Mouse (Mus musculus): ENCODE data around the gene Ddx54. TPM values are rescaled to one million over a fixed set of nuclear protein-coding genes. Genes with fewer than 3 reads are reported as not detected.

The Ddx54 gene
- polyA plus RNA-seq, 1 experiment from 2014 or later: 17.9 TPM

GRCm38 (mm10) chr5:120674229-120675145 lies 61.9 kb downstream of the Ddx54 start:
- H3K27me3 ChIP-seq (ENCODE audit: control insufficient read depth, insufficient read depth, low read length): peaks cover 7% of the 10 kb centered on the region; the same call in 1 of the 2 replicates
- no peak overlapping the region for H3K27ac ChIP-seq (replicated peaks in 1 of 2; ENCODE audit: control insufficient read depth in 1 of 2, insufficient read depth in 1 of 2, low read depth in 2 of 2, low read length in 2 of 2)
- no peaks in the 10 kb centered on the region for H3K9me3 ChIP-seq (ENCODE audit: control insufficient read depth, low read length)
- H3K9ac ChIP-seq (ENCODE audit: low read length): no peak overlapping the region
- no peak overlapping the region for H3K4me2 ChIP-seq (ENCODE audit: low read length)
- ATAC-seq (ENCODE audit: insufficient number of reproducible peaks, insufficient read depth, low FRiP score, low read depth): no peak
- no peaks in the 10 kb centered on the region for H3K36me3 ChIP-seq (ENCODE audit: control insufficient read depth, insufficient read depth, low read length)
- WGBS: 32% methylated on average over 21 of the region's 21 CpGs
- H3K4me3 ChIP-seq (ENCODE audit: control insufficient read depth in 1 of 2, insufficient read depth in 1 of 2, low read depth in 1 of 2, low read length in 2 of 2): no peak overlapping the region
- H3K4me1 ChIP-seq (ENCODE audit: control insufficient read depth in 2 of 2, insufficient read depth in 2 of 2, low read length in 2 of 2): no peaks in the 10 kb centered on the region; a peak in 1 of 4 replicates

GRCm38 (mm10) chr5:120677516-120677915 lies 65.0 kb downstream of the Ddx54 start:
- Histone ChIP-seq H3K4me3 (ENCODE audit: control insufficient read depth in 1 of 2, insufficient read depth in 1 of 2, low read depth in 1 of 2, low read length in 2 of 2) (no peak overlapping the region), H3K4me2 (ENCODE audit: low read length) (no peak overlapping the region), H3K9me3 (ENCODE audit: control insufficient read depth, low read length) (no peaks in the 10 kb centered on the region), H3K9ac (ENCODE audit: low read length) (no peak overlapping the region), H3K27me3 (ENCODE audit: control insufficient read depth, insufficient read depth, low read length) (peaks cover 27% of the 10 kb centered on the region), H3K36me3 (ENCODE audit: control insufficient read depth, insufficient read depth, low read length) (no peaks in the 10 kb centered on the region), H3K4me1 (ENCODE audit: control insufficient read depth in 2 of 2, insufficient read depth in 2 of 2, low read length in 2 of 2) (peaks cover 3 to 4% of the 10 kb centered on the region in 2 experiments; a peak in 2 of 4 replicates), H3K27ac (replicated peaks in 1 of 2; ENCODE audit: control insufficient read depth in 1 of 2, insufficient read depth in 1 of 2, low read depth in 2 of 2, low read length in 2 of 2) (no peak overlapping the region)
- 36% methylated on average over 2 of the region's 2 CpGs for WGBS
- ATAC-seq (ENCODE audit: insufficient number of reproducible peaks, insufficient read depth, low FRiP score, low read depth): no peak

Other genes starting within 250 kb of the Ddx54 start
- gene Lhx5, start 181.0 kb upstream of the Ddx54 start, polyA plus RNA-seq (2014; fragmentation: Nextera tagmentation; extraction: Ambion mirVana): not detected in 2 replicates
- 14.1 and 14.4 TPM in 2 replicates for gene Sdsl, start 139.9 kb upstream of the Ddx54 start, polyA plus RNA-seq (2014; fragmentation: Nextera tagmentation; extraction: Ambion mirVana)
- not detected in 2 replicates for gene Sds, start 136.2 kb upstream of the Ddx54 start, polyA plus RNA-seq (2014; fragmentation: Nextera tagmentation; extraction: Ambion mirVana)
- gene Plbd2, start 109.1 kb upstream of the Ddx54 start, polyA plus RNA-seq (2014; fragmentation: Nextera tagmentation; extraction: Ambion mirVana): 35.1 and 36.1 TPM in 2 replicates
- 3.1 TPM in 2 replicates for gene Slc8b1, start 101.6 kb upstream of the Ddx54 start, polyA plus RNA-seq (2014; fragmentation: Nextera tagmentation; extraction: Ambion mirVana)
- gene Tpcn1, start 24.1 kb upstream of the Ddx54 start, polyA plus RNA-seq (2014; fragmentation: Nextera tagmentation; extraction: Ambion mirVana): 14.5 and 17.1 TPM in 2 replicates
- 0.43 TPM in 1 of 2 replicates, not detected in the other for gene Iqcd, start 23.7 kb upstream of the Ddx54 start, polyA plus RNA-seq (2014; fragmentation: Nextera tagmentation; extraction: Ambion mirVana)
- gene Rita1, start 150 bp upstream of the Ddx54 start, polyA plus RNA-seq (2014; fragmentation: Nextera tagmentation; extraction: Ambion mirVana): 5.6 and 6.2 TPM in 2 replicates
- gene Cfap73, start 21.5 kb downstream of the Ddx54 start, polyA plus RNA-seq (2014; fragmentation: Nextera tagmentation; extraction: Ambion mirVana): not detected in 2 replicates
- gene Rasal1, start 36.1 kb downstream of the Ddx54 start, polyA plus RNA-seq (2014; fragmentation: Nextera tagmentation; extraction: Ambion mirVana): 0.54 TPM in 1 of 2 replicates, not detected in the other
- 0.27 and 0.54 TPM in 2 replicates for gene Dtx1, start 99.2 kb downstream of the Ddx54 start, polyA plus RNA-seq (2014; fragmentation: Nextera tagmentation; extraction: Ambion mirVana)
- 0.43 and 0.58 TPM in 2 replicates for gene Oas2, start 137.1 kb downstream of the Ddx54 start, polyA plus RNA-seq (2014; fragmentation: Nextera tagmentation; extraction: Ambion mirVana)
- 0.27 and 0.77 TPM in 2 replicates for gene Oas3, start 164.9 kb downstream of the Ddx54 start, polyA plus RNA-seq (2014; fragmentation: Nextera tagmentation; extraction: Ambion mirVana)
- gene Oas1e, start 182.8 kb downstream of the Ddx54 start, polyA plus RNA-seq (2014; fragmentation: Nextera tagmentation; extraction: Ambion mirVana): not detected in 2 replicates
- gene Oas1c, start 199.8 kb downstream of the Ddx54 start, polyA plus RNA-seq (2014; fragmentation: Nextera tagmentation; extraction: Ambion mirVana): 0.31 and 0.55 TPM in 2 replicates
- gene Oas1f, start 234.6 kb downstream of the Ddx54 start, polyA plus RNA-seq (2014; fragmentation: Nextera tagmentation; extraction: Ambion mirVana): not detected in 2 replicates
- not detected in 2 replicates for gene Oas1h, start 248.7 kb downstream of the Ddx54 start, polyA plus RNA-seq (2014; fragmentation: Nextera tagmentation; extraction: Ambion mirVana)

Measured in heart, embryonic 14.5 days (tissue).